Mouse (Mus musculus): ENCODE measurements around the gene Det1. TPM values are rescaled to one million over a fixed set of nuclear protein-coding genes. Genes with fewer than 3 reads are reported as not detected.

Gene Det1
- 10 to 100 TPM; 19.5 to 24.9 TPM for polyA plus RNA-seq (2017; shearing (Covaris generic))

GRCm38 (mm10) chr7:78846737-78847434, at the start of gene Det1:
Det1 (minus strand) TSS chr7:78847263.

GRCm38 (mm10) chr7:78895653-78896333, 48.7 kb upstream of the Det1 start, which contains the start of gene Aen:
Aen (plus strand) TSS chr7:78895854.

GRCm38 (mm10) chr7:78782639-78783581, 64.2 kb downstream of the Det1 start, which contains the start of the genes Mrps11 and Mrpl46:
Mrps11 (plus strand) TSS chr7:78783119.
Mrpl46 (minus strand) TSS chr7:78783531.

Other genes starting within 250 kb of the Det1 start
- gene Ntrk3, start 109.3 kb downstream of the Det1 start, polyA plus RNA-seq (2017; shearing (Covaris generic)): 10 to 100 TPM in 1 of 2 experiments, 1 to 10 TPM in 1; 4.7 to 17.6 TPM
- 10 to 100 TPM; 55.6 to 65.8 TPM for gene Mrps11, start 64.1 kb downstream of the Det1 start, polyA plus RNA-seq (2017; shearing (Covaris generic))
- gene Mrpl46, start 63.7 kb downstream of the Det1 start, polyA plus RNA-seq (2017; shearing (Covaris generic)): 10 to 100 TPM; 50.9 to 60.1 TPM
- gene Aen, start 48.6 kb upstream of the Det1 start, polyA plus RNA-seq (2017; shearing (Covaris generic)): 10 to 100 TPM; 31.6 to 40.1 TPM
- gene Isg20, start 66.2 kb upstream of the Det1 start, polyA plus RNA-seq (2017; shearing (Covaris generic)): 100 to 1,000 TPM; 127 to 158 TPM
- not detected for gene Acan, start 206.2 kb upstream of the Det1 start, polyA plus RNA-seq (2017; shearing (Covaris generic))

Measured in activated CD4-positive, CD25-positive, alpha-beta regulatory T cell (primary cell).